Mouse (Mus musculus) embryonic fibroblast, embryonic 13.5 days (primary cell): ENCODE data around the gene Cadm1. TPM values are rescaled to one million over a fixed set of nuclear protein-coding genes. Genes with fewer than 3 reads are reported as not detected.

Experiments
- H3K27ac ChIP-seq: 2 replicates; pipeline ENCODE4 v1.5.1; 2012; ENCODE audit warnings: low read length, control low read depth, inconsistent platforms; ENCODE audit not compliant: insufficient read depth
- H3K4me1 ChIP-seq: 2 replicates; pipeline ENCODE4 v1.6.1; 2011; ENCODE audit warnings: low read length; ENCODE audit not compliant: control insufficient read depth, insufficient read depth
- H3K4me3 ChIP-seq: 2 replicates; pipeline ENCODE4 v1.5.1; 2011; ENCODE audit warnings: mild to moderate bottlenecking, control low read depth, low read length; ENCODE audit not compliant: insufficient read depth
- CTCF ChIP-seq: IDR thresholded peaks from 2 replicates; pipeline ENCODE4 v1.5.1; 2011; ENCODE audit warnings: mild to moderate bottlenecking, control low read depth, low read length, moderate library complexity, borderline replicate concordance; ENCODE audit not compliant: insufficient read depth
- POLR2A ChIP-seq: IDR thresholded peaks from 2 replicates; pipeline ENCODE4 v1.6.1; 2011; ENCODE audit warnings: low read depth, mild to moderate bottlenecking, control low read depth, low read length, moderate library complexity
- polyA plus RNA-seq: library from polyadenylated mRNA; stranded (reverse); fragments of >200 nt; gene quantifications from 2 replicates; pipeline ENCODE4 v1.2.4, GENCODE M21; 2011; ENCODE audit warnings: low read depth; ENCODE audit not compliant: missing spikeins, insufficient read length

Gene Cadm1
- polyA plus RNA-seq, 1 experiment: 5.6 TPM

DNA sequence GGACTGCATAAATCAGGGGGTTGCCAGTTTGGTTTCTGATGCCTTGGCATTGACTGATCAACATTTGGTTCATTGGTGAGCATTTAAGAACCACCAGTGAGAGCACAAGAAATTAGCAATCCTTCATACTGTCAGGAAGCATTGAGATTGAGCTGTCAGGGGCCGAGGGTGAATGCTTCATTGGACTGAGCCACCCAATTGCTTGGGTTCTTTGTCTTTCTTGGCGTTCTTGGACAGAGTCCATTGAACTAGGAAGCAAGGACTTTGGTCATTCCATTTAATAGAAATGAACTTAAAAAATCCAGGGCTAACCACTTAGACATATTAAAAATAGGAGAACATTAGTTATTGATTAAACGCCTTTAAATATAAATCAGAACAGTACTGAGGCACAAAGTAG is 214.9 kb downstream of the Cadm1 start:
- Histone ChIP-seq H3K4me3 (no peak overlapping the region), H3K27ac (no peak overlapping the region), H3K4me1 (no peaks in the 10 kb centered on the region)
- TF ChIP-seq CTCF (no peak), POLR2A (no peak)

- TF ChIP-seq POLR2A (no peak), CTCF (no peak)
- no peak overlapping the region for H3K4me3 ChIP-seq
- H3K27ac ChIP-seq: no peak overlapping the region
- no peaks in the 10 kb centered on the region for H3K4me1 ChIP-seq
Observed at GRCm38 (mm10) chr9:47745716-47746115, 215.7 kb downstream of the Cadm1 start.

- Histone ChIP-seq H3K4me1 (no peaks in the 10 kb centered on the region), H3K27ac (no peak overlapping the region), H3K4me3 (no peak overlapping the region)
- TF ChIP-seq POLR2A (no peak), CTCF (no peak)
Observed at GRCm38 (mm10) chr9:47749160-47749559, 219.2 kb downstream of the Cadm1 start.

DNA sequence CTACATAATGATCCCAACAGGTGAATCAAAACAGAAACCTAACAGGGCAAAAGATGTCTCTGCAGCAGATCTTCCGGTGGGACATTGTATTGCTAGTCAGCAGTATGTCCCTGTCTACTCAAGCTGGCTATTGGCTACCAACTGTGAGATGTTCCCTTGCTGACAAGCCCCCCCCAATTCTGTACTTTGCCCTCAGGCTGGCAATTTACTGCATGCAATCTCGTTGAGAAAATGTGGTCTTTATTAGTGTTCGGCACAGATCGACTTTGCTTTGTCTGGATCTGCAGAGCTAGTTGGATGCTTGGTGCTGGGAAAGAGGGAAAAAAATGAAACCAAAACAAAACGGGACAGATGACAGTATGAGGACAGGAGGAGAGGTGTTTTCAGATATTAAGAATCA is 222.5 kb downstream of the Cadm1 start:
- Histone ChIP-seq H3K27ac (no peak overlapping the region), H3K4me1 (no peaks in the 10 kb centered on the region), H3K4me3 (no peak overlapping the region)
- TF ChIP-seq POLR2A (no peak), CTCF (no peak)

- no peak overlapping the region for H3K27ac ChIP-seq
- no peaks in the 10 kb centered on the region for H3K4me1 ChIP-seq
- no peak overlapping the region for H3K4me3 ChIP-seq
- no peak for TF ChIP-seq CTCF
- no peak for TF ChIP-seq POLR2A
Observed at GRCm38 (mm10) chr9:47753127-47753526, 223.2 kb downstream of the Cadm1 start.

DNA sequence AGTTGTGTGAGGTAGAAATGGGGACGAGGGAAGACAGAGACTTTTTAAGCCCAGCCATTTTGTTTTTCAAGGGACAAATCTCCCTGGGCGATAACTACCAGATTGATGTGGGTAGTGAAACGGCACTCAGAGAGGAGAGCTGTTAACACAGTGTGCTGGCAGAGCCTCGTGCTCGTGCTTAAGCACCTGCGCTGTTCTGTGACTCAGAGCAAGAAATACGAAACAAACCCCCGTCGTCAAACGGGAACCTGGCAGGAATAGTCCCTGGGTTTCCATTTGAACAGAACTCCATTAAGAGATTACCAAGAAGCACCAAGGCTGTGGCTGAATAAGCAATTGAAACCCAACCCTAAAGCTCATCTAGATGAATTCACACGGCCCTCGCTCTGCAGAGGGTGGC is 225.1 kb downstream of the Cadm1 start:
- Histone ChIP-seq H3K4me3 (no peak overlapping the region), H3K27ac (no peak overlapping the region), H3K4me1 (no peaks in the 10 kb centered on the region)
- no peak for TF ChIP-seq POLR2A

DNA sequence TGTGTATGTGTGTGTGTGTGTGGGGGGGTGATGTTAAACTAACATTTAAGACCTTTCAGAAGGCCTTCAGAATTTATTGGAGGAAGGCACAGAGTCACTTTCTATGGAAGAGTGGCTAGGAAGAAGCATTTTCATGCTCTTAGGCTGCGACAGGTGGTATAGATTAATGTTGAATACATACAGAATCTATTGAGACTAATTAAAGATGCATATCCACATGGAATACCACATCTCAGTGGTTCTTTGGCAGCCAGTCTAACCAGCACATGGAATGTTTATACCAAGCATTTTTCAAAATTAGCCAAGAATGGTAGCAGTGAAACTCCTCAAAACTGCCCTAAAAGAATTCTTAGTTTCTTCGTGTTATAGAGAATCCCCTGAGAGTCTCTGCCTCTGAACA is 227.8 kb downstream of the Cadm1 start:
- no peak overlapping the region for H3K27ac ChIP-seq
- TF ChIP-seq POLR2A: no peak
- TF ChIP-seq CTCF: no peak
- no peak overlapping the region for H3K4me3 ChIP-seq
- H3K4me1 ChIP-seq: peaks cover 4% of the 10 kb centered on the region; the same call in 1 of the 2 replicates

DNA sequence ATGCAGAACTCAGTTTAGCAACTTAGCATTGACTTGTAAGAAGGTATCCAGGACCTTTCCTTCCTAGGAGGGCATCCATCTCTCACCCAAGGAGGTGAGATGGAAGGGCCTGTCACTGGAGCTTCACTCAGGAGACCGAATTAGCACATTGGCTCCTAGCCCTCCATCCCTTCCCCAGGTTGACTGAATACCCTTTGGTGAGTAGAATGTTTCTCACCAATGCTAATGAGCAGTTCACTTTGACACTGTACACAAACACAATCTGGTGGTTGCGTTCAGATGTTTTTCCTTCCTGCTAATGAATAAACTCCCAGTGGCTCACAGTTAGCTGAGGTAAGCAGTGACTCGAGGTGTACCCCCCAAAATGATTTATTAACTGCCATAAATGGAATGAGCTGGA is 228.3 kb downstream of the Cadm1 start:
- H3K4me3 ChIP-seq: no peak overlapping the region
- no peak overlapping the region for H3K27ac ChIP-seq
- peaks cover 4% of the 10 kb centered on the region; the same call in 1 of the 2 replicates for H3K4me1 ChIP-seq
- TF ChIP-seq POLR2A (no peak), CTCF (no peak)

GRCm38 (mm10) chr9:47759807-47760206 is 229.8 kb downstream of the Cadm1 start:
- H3K27ac ChIP-seq: no peak overlapping the region
- no peak overlapping the region for H3K4me3 ChIP-seq
- H3K4me1 ChIP-seq: peaks cover 4% of the 10 kb centered on the region; the same call in 1 of the 2 replicates
- no peak for TF ChIP-seq POLR2A
- TF ChIP-seq CTCF: no peak

DNA sequence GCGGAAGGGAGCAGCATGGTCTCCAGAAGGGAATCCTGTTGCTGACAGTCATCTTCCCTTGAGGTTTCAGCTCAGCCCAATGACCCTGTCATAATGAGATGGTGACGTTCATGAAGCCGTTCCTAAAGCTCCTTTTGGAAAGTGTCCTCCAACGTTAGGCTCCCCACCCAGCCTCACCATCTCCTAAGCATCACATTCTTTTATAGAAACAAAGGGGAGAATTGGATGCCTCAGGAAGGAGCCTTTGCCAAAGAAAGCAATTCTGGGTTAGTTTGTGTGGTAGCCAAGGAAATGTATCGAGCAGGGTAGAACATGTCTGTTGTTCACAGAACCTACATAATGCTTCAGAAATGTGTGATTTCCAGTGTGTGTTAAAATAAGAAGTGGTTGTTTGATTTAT is 231.6 kb downstream of the Cadm1 start:
- H3K4me3 ChIP-seq: no peak overlapping the region

DNA sequence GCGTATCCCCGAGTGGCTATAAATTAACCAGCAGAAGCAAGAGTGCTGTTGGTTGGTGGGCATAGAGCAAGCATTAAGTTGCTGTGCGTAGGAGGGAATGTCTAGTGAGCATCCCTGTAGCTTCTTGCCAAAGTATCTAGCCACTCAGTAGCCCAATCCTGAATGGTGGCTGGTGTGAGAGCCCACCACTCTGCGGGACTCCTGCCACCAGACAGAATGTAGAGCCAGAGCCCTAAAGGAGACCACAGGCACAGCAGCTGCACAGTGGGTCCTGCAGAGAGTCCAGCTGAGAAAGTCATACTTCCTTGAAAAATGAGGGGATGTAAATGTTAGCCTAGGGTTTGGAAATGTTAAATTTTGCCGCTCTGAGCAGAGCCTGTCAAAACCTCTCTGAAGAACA is 232.9 kb downstream of the Cadm1 start:
- TF ChIP-seq POLR2A (no peak), CTCF (no peak)
- Histone ChIP-seq H3K27ac (no peak overlapping the region), H3K4me3 (no peak overlapping the region), H3K4me1 (peaks cover 4% of the 10 kb centered on the region; the same call in 1 of the 2 replicates)

More for the DNA sequence above, 231.6 kb downstream of the Cadm1 start:
- TF ChIP-seq POLR2A (no peak), CTCF (no peak)
- Histone ChIP-seq H3K4me1 (peaks cover 4% of the 10 kb centered on the region; the same call in 1 of the 2 replicates), H3K27ac (no peak overlapping the region)

DNA sequence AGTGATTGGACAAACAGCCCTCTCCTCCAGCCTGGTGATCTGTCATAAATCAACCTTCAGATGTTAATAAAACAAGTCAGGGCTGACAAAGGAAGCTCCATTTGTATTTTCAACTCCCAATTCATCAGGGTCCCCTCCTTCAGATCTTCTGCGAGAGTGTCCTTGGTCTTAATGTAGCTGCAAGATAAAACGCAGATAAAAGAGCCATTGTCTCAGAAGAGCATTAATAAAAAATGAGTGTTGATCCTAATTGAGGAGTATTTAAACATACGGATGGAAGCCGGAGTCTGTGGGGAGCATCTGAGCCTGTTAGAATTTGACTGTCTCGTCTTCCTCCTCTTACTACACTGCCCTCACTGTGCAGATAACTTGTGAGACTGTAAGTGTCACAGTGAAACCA is 234.9 kb downstream of the Cadm1 start:
- H3K4me3 ChIP-seq: no peak overlapping the region
- H3K27ac ChIP-seq: no peak overlapping the region
- TF ChIP-seq POLR2A: no peak
- TF ChIP-seq CTCF: no peak
- peaks cover 4% of the 10 kb centered on the region; the same call in 1 of the 2 replicates for H3K4me1 ChIP-seq
